Mouse (Mus musculus) embryonic facial prominence, embryonic 15.5 days (tissue): ENCODE measurements at regions not wholly inside any gene's neighbourhood (a gene's known extent, or its start where the extent isn't known, plus 50 kb on each side); places are given as distances from the start of the nearest gene placed in this dataset.

ENCODE experiments used
- ATAC-seq: fragments of 200-750 bp; cut with Nextera tagmentation; 2 replicates; pipeline ENCODE4 v1.8.0; 2017; ENCODE audit warnings: low read depth, moderate TSS enrichment; ENCODE audit not compliant: insufficient number of reproducible peaks, low FRiP score, low TSS enrichment
- H3K27ac ChIP-seq: fragments of 300-500 bp; sonication (generic); replicated peaks from 2 replicates; pipeline ENCODE4 v1.5.1; 2015; ENCODE audit warnings: mild to moderate bottlenecking, inconsistent platforms
- H3K27me3 ChIP-seq: fragments of 300-500 bp; sonication (generic); 2 replicates; pipeline ENCODE4 v1.6.1; 2015; ENCODE audit warnings: inconsistent platforms
- H3K36me3 ChIP-seq: fragments of 300-500 bp; sonication (generic); 2 replicates; pipeline ENCODE4 v1.6.1; 2015; ENCODE audit warnings: mild to moderate bottlenecking, inconsistent platforms
- H3K4me1 ChIP-seq: fragments of 300-500 bp; sonication (generic); 2 replicates; pipeline ENCODE4 v1.6.1; 2015; ENCODE audit warnings: inconsistent platforms
- H3K4me2 ChIP-seq: fragments of 300-500 bp; sonication (generic); replicated peaks from 2 replicates; pipeline ENCODE4 v1.6.1; 2015; ENCODE audit warnings: mild to moderate bottlenecking, inconsistent platforms
- H3K4me3 ChIP-seq: fragments of 300-500 bp; sonication (generic); replicated peaks from 2 replicates; pipeline ENCODE4 v1.5.1; 2015; ENCODE audit warnings: mild to moderate bottlenecking, inconsistent platforms
- H3K9ac ChIP-seq: fragments of 300-500 bp; sonication (generic); 2 replicates; pipeline ENCODE4 v1.6.1; 2015; ENCODE audit warnings: inconsistent platforms
- H3K9me3 ChIP-seq: fragments of 300-500 bp; sonication (generic); replicated peaks from 2 replicates; pipeline ENCODE4 v1.6.1; 2016; ENCODE audit warnings: inconsistent platforms
- WGBS: fragments of 180-500 bp; shearing (Covaris S2); methylation state at CpG from one replicate; pipeline ENCODE4 v1.1.7; 2015; 5-methylcytosine and 5-hydroxymethylcytosine counted together

DNA sequence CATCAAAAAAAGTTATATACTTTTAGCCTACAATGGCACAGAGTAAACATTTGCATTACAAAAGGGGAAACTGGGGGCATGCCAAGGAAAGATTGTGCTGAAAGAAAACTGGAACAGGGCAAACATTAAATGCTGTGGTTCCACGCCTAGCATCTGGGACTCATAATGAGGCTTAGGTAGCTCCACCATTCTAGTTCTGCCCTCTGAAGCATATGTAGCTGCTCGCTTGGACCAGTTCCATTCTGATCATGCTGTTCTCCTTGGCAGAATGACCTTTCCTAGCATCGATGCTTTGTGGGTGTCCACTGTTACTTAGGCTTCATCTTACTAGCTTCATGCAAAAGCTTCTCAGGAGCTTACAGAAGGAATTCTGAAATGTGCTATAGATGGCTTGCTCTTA, 276.3 kb downstream of the C1d start:
- H3K27ac ChIP-seq: no peak overlapping the region
- ATAC-seq: no peak
- no peak overlapping the region for H3K9ac ChIP-seq
- no peaks in the 10 kb centered on the region for H3K36me3 ChIP-seq
- WGBS: 62% methylated on average over 3 of the region's 3 CpGs
- H3K4me3 ChIP-seq: no peak overlapping the region
- no peaks in the 10 kb centered on the region for H3K27me3 ChIP-seq
- H3K4me2 ChIP-seq: no peak overlapping the region
- 0 out of 2 replicates have a peak, but pooled peaks cover 6% of the 10 kb centered on the region for H3K4me1 ChIP-seq
- H3K9me3 ChIP-seq: no peaks in the 10 kb centered on the region

DNA sequence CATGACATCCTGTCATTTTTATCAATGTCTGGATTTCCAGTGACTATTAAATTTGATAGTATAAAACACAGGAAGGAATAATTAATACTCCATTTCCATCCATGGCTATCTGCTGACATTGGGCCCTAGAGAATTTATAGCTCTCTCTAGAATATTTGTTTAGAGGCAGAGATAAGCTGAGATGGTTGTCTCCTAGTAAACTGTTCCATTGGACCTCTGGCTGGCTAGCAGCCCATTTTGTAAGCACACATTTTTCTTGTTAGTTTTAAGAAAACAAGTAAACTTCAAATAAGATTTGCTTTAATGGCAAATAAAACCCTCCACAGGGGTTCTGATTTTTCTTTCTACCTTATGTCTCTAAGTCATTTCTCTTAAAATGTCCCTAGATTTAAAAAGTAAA, 288.9 kb downstream of the C1d start:
- Histone ChIP-seq H3K36me3 (no peaks in the 10 kb centered on the region), H3K27me3 (no peaks in the 10 kb centered on the region), H3K9me3 (no peaks in the 10 kb centered on the region), H3K4me2 (no peak overlapping the region), H3K4me3 (no peak overlapping the region), H3K27ac (no peak overlapping the region), H3K9ac (no peak overlapping the region), H3K4me1 (no peaks in the 10 kb centered on the region)
- no peak for ATAC-seq

DNA sequence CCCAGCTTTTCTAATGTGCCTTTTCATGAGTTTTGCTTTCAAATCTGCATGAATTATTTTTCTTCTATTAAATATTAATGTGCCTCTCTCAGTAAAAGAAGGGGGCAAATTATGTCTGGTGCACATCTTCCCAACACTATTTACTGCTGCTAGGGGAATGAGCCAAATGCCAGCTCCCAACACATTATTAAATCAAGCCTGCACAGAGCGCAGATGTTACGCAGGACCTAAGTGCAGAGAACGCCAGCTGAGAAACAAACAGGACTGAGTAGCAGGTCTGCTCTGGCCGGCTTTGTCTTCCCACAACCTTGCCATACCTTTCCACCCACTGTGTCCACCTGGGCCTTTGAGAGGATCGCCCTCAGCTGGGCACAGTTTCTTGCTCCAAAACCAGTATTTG, 291.8 kb downstream of the C1d start:
- Histone ChIP-seq H3K9ac (no peak overlapping the region), H3K9me3 (no peaks in the 10 kb centered on the region), H3K27ac (no peak overlapping the region), H3K4me2 (no peak overlapping the region), H3K27me3 (no peaks in the 10 kb centered on the region), H3K36me3 (no peaks in the 10 kb centered on the region), H3K4me3 (no peak overlapping the region), H3K4me1 (no peaks in the 10 kb centered on the region)
- ATAC-seq: no peak
- WGBS: 81% methylated on average over 5 of the region's 5 CpGs

DNA sequence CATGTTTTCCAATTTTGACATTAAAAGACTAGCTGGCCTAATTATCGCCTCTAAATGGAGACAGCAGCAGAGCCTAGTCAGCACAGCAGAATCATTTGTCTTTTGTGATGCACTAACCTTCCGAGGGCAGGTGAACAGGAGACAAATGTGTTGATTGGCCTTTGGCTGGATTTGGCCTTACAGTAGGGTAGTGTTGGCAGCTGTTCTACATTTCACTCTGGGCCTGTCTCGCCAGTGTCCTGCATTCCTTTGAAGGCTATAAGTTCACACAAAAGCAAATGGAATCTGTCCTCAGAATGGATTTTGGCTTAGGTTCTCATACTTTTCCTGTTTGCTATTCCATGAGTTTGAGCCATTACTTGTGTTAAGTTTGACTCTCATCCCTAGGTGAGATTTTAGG, 297.9 kb downstream of the C1d start:
- Histone ChIP-seq H3K4me2 (no peak overlapping the region), H3K27ac (no peak overlapping the region), H3K4me3 (no peak overlapping the region), H3K9me3 (no peaks in the 10 kb centered on the region), H3K4me1 (0 out of 2 replicates have a peak, but pooled peaks cover 3% of the 10 kb centered on the region), H3K27me3 (no peaks in the 10 kb centered on the region), H3K9ac (no peak overlapping the region), H3K36me3 (no peaks in the 10 kb centered on the region)
- ATAC-seq: no peak
- 59% methylated on average over 3 of the region's 3 CpGs for WGBS

DNA sequence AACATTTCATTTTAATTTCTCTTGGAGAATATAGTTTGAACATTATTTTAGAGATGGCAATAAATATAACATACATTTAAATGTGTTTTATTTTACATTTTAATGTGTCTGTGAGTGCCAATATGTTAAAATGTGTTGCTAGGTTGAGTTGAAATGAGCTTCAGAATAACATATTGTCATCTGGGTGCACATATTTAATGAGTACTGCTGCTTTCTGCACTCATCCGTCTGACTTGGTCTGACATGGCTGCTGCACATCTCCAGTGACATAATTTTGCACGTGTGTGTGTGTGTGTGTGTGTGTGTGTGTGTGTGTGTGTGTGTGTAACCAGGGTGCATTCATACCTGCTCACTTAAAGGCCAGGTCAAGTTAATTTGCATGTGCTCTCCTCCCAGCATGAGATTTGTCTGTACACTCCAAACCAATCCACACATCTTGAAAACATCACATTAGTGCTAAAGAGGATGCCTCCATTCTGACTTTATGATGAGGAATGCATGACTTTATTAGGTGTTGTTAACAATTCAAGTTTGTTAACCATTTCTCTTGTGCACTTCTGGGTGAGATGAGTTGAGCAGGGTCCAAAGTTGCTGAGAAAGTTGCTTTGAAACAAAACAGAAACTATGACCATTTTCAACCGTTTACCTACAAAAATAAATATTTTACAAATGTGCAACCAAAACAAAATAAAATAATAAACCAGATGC, 334.6 kb downstream of the C1d start:
- ATAC-seq: no peak
- H3K36me3 ChIP-seq: no peaks in the 10 kb centered on the region
- WGBS: 57% methylated on average over 3 of the region's 3 CpGs
- no peak overlapping the region for H3K9ac ChIP-seq
- H3K27me3 ChIP-seq: no peaks in the 10 kb centered on the region
- no peaks in the 10 kb centered on the region for H3K4me1 ChIP-seq
- H3K4me2 ChIP-seq: no peak overlapping the region
- no peaks in the 10 kb centered on the region for H3K9me3 ChIP-seq
- no peak overlapping the region for H3K4me3 ChIP-seq
- no peak overlapping the region for H3K27ac ChIP-seq

DNA sequence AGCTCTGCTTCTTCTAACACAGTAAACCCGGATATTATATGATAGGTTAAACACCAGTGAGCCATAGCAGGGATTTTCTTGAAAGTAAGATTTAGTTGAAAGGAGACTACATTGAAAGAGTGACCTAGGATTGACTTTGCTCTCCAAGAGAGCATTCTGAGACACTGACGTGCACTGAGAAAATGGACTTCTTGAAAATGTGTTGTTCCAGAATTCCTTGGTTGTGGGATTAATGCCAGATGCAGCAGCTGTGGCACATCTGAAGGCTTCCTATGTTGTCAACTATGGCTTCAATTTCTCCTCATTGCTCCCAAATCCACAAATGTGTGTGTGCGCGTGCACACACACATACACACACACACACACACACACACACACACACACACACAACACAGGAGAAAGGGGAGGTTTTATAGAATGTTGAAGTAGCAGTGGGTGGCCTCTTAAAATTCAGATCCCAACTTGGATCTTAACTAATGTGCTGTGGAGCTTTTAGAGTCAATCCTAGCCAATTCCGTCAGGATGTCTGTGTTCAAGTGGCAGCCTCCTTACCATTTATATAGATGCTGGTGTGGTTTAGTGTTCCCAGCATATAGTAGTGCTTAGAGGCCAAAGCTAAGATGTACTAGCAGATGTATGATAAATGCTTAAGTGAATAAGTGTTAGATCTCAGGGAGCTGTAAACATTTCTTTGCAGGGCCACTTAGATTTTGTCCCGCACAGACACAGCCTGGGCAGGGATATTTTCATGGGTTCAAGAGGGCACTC, 346.5 kb downstream of the C1d start:
- Histone ChIP-seq H3K36me3 (no peaks in the 10 kb centered on the region), H3K4me1 (peaks cover 4% of the 10 kb centered on the region), H3K4me3 (no peak overlapping the region), H3K27me3 (no peaks in the 10 kb centered on the region), H3K4me2 (no peak overlapping the region), H3K9me3 (no peaks in the 10 kb centered on the region), H3K27ac (no peak overlapping the region), H3K9ac (no peak overlapping the region)
- no peak for ATAC-seq
- 37% methylated on average over 6 of the region's 6 CpGs for WGBS

DNA sequence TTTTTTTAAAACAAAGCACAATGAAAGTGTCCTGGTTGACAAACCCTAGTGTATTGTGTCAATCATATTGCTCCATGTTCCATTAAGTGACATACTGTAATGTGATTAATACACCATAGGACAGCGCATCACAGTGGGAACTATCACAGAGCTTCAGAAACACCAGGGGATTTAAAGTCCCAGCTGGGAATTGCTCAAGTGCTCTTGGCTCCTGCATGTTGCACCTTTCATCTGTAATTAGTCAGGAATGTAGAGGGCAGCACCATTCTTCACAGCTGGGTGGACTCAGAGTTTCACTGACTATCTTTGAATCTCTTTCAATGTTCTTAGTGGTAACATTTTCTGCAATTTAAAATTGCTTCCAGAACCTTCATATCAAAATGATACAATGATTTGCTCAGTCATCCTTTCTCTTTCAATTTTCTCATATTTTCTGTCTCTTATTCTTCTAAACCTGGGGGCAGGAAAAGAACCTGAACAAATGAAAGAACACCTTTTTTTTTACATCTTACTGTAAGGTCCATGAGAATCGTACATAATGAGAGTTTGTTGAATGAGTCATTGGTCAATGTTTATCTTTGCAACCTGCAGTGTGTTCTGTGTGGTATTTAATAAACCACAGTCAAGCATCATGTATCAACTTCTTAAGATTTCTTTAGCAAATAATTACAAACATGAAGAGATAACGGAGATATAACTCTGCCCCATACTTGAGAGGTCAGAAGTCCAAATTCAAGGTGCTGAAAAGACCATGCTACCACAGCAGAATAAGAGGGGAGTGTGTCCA, 333.0 kb downstream of the Etaa1 start:
- Histone ChIP-seq H3K27ac (no peak overlapping the region), H3K9me3 (no peaks in the 10 kb centered on the region), H3K27me3 (no peaks in the 10 kb centered on the region), H3K36me3 (no peaks in the 10 kb centered on the region), H3K4me2 (no peak overlapping the region), H3K4me3 (no peak overlapping the region), H3K9ac (no peak overlapping the region), H3K4me1 (no peaks in the 10 kb centered on the region)
- ATAC-seq: no peak
- 67% methylated on average over 3 of the region's 3 CpGs for WGBS

DNA sequence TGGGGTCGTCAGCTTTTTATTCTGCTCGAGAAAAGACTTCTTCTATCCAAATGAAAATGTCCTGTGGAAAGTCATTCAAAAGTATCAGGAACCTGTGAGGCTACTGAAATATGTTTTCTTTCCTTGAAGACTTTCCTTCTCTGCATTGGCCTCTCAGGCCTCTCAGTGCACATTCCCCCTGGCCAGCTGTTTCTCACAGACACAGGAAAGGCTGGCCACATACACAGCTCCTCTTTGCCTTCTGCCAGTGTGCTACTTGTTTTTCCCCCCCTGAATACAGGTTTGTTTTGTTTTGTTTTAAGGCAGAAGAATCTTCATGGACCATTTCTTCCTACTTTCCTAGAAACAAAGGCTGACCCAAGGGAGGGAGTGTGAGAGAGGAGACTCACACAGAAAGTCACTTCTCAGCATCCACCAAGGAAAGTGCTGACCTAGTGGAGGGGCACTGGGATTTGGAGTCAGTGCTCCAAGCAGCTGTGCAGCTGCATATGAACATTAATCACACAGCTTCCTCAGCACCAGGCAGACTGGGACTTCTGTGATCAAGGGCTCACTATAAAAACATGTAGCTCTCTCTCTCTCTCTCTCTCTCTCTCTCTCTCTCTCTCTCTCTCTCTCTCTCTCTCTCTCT, 324.0 kb downstream of the Etaa1 start:
- no peak for ATAC-seq
- no peak overlapping the region for H3K27ac ChIP-seq
- no peaks in the 10 kb centered on the region for H3K36me3 ChIP-seq
- H3K4me3 ChIP-seq: no peak overlapping the region
- H3K4me1 ChIP-seq: no peaks in the 10 kb centered on the region
- 77% methylated on average over 2 of the region's 2 CpGs for WGBS
- no peak overlapping the region for H3K9ac ChIP-seq
- no peaks in the 10 kb centered on the region for H3K9me3 ChIP-seq
- no peak overlapping the region for H3K4me2 ChIP-seq
- no peaks in the 10 kb centered on the region for H3K27me3 ChIP-seq

DNA sequence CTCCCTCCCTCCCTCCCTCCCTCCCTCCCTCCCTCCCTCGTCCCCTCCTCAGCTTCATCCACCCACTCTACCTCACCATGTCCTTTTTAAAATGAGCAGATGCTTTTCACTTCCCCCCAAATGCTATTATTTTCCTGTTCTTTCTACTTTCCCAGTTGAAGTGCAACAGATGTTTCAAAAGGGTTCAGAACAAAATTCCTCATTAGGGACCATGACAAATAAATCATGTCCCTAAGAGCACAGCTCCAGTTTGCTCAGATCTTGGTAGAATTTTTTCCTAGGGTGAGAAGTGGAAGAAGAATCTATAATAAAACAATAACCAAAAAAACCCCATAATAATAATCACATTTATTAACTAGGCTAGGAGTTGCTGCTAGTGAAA, 323.5 kb downstream of the Etaa1 start:
- Histone ChIP-seq H3K27me3 (no peaks in the 10 kb centered on the region), H3K9ac (no peak overlapping the region), H3K27ac (no peak overlapping the region), H3K9me3 (no peaks in the 10 kb centered on the region), H3K4me3 (no peak overlapping the region), H3K4me2 (no peak overlapping the region), H3K4me1 (no peaks in the 10 kb centered on the region), H3K36me3 (no peaks in the 10 kb centered on the region)
- WGBS: 17% methylated on average over 1 of the region's 1 CpGs
- ATAC-seq: no peak

DNA sequence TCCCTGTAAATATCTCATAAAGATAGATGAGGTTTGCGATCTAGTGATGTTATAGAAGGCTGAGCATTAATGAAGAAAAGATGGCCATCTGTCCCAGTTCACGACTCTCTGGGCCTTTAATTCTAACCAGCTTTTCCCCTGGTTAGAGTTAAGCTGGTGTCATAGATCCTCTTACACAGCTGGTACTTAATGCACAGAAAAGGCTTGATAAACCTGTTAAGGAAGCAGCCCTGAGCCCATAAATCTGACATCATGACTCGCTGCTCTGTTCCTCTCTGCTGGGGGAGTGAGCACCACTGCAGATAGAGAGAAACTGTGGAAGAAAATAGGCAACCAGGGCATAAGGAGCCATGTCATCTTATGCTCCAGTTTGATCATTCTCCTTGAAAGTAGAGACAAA, 316.5 kb downstream of the Etaa1 start:
- 0 out of 2 replicates have a peak, but pooled peaks cover 5% of the 10 kb centered on the region for H3K4me1 ChIP-seq
- no peaks in the 10 kb centered on the region for H3K9me3 ChIP-seq
- no peak overlapping the region for H3K27ac ChIP-seq
- H3K4me3 ChIP-seq: no peak overlapping the region
- ATAC-seq: no peak
- WGBS: 30% methylated on average over 3 of the region's 3 CpGs
- no peak overlapping the region for H3K9ac ChIP-seq
- no peak overlapping the region for H3K4me2 ChIP-seq
- no peaks in the 10 kb centered on the region for H3K36me3 ChIP-seq
- no peaks in the 10 kb centered on the region for H3K27me3 ChIP-seq

DNA sequence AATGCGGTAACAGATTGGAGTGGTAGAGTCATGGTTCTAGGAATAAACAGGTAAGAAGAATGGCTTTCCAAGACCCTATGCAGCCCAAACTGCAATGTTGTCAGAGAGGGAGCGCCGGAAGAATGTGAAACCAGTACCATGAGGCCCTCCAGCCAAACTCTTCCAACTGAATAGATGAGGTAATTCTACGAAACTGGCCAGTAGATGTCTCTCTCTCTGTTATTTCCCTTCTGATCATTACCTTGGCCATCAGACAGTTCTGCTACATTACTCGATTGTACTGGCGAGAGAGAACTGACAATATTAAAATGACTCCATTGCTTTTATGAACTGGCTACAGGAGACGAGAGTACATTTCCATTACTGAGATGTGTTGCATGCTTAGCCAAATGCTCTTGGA, 313.8 kb downstream of the Etaa1 start:
- no peaks in the 10 kb centered on the region for H3K36me3 ChIP-seq
- H3K27me3 ChIP-seq: no peaks in the 10 kb centered on the region
- WGBS: 67% methylated on average over 7 of the region's 7 CpGs
- no peak overlapping the region for H3K4me3 ChIP-seq
- no peak overlapping the region for H3K9ac ChIP-seq
- ATAC-seq: no peak
- H3K27ac ChIP-seq: no peak overlapping the region
- no peak overlapping the region for H3K4me2 ChIP-seq
- H3K4me1 ChIP-seq: 0 out of 2 replicates have a peak, but pooled peaks cover 5% of the 10 kb centered on the region
- H3K9me3 ChIP-seq: no peaks in the 10 kb centered on the region
